Mouse (Mus musculus): ENCODE measurements around the gene Ice1.

DNA sequence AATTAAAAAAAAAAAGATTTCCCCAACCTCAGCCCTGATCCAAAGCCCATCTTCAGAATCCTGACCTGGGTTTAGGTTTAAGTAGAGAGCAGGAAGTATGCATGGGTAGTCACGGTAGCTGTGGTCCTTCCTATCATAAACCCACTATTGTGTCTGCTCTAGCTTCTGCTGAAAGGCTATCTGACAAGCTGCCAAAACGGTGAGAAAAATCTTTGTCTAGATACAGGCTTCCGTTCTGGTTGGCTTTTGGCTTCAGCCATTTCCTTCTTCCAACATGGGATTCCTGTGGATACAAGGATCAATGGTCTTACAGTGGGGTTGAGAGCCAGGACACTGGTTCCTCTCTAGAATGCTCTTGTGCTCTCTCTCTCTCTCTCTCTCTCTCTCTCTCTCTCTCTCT, 2.2 kb upstream of the Ice1 start:
- TF ChIP-seq CTCF (IDR thresholded peaks at IDR 0.05; ENCODE audit: insufficient read depth, low read length) (no peak), POLR2A (IDR thresholded peaks at IDR 0.05; ENCODE audit: borderline replicate concordance, extremely low read depth, low read depth, low read length) (no peak)

Data from lung, adult 2 months (tissue).